Mouse (Mus musculus): Measurements from ENCODE around the gene Klra3.
"Not testable (repeated sequence)": the region's sequence is repeated elsewhere in the genome, so short reads cannot be mapped to it uniquely, and the experiment has no call there.

Klra3 gene

GRCm38 (mm10) chr6:130337411-130337810 is at the start of gene Klra3:
Gene Klra3 (minus strand): TSS chr6:130337574.
- no peak for DNase-seq (ENCODE audit: low read depth, low spot score)

- DNase-seq (ENCODE audit: low read depth, low spot score): no peak
These were observed 49.4 kb upstream of the Klra3 start, which contains the start of gene Klra1 for GRCm38 (mm10) chr6:130386750-130387149. Gene Klra1 (minus strand): TSS chr6:130386874.

DNA sequence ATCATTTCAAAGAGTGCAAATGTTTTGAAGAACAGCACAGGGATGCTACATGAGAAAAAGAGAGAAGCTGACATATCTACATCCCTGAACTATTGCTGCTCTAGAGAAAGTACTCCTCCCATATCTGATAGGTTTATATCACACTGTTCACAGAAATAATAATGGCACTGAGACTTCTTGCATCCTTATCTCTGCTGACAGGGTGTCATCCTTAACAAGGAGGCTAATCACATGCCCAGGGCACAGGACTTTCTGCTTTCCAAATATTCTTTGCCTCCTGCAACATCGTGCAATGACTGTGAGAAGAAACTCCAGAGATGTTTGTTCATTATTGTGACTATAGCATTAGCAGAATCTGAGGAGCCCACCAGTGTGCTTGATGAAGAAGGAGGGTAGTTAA is 48.4 kb upstream of the Klra3 start:
- no peak for DNase-seq (ENCODE audit: low read depth, low spot score)

- no peak for DNase-seq (ENCODE audit: low read depth, low spot score)
These were observed 45.0 kb upstream of the Klra3 start for GRCm38 (mm10) chr6:130382375-130382774.

GRCm38 (mm10) chr6:130345381-130345780 is 8.0 kb upstream of the Klra3 start:
- not testable (repeated sequence) for DNase-seq (ENCODE audit: low read depth, low spot score)

DNA sequence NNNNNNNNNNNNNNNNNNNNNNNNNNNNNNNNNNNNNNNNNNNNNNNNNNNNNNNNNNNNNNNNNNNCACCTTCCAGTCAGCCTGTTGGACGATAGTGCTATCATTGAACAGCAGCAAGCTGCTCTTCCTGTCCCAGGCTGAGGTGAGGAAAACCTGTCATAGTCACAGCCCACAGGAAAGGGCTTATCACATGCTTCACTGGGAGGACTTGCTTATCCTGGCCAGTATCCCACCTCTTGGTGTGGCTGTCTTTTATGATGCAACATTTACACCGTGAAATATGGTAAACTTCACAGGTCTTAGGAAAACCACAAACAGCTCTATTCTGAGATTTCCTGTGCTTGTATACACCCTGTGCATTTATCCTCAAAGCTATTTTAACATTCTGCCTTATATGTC is 4.6 kb upstream of the Klra3 start:
- not testable (repeated sequence) for DNase-seq (ENCODE audit: low read depth, low spot score)

GRCm38 (mm10) chr6:130287984-130288649 is 49.3 kb downstream of the Klra3 start:
- DNase-seq (ENCODE audit: low read depth, low spot score): no peak

- not testable (repeated sequence) for DNase-seq (ENCODE audit: low read depth, low spot score)
These were observed 55.5 kb downstream of the Klra3 start, which contains the start of gene Klra10 for GRCm38 (mm10) chr6:130281828-130282227. Gene Klra10 (minus strand): TSS chr6:130281928.
